Mouse (Mus musculus) erythroblast, adult 5-6 weeks (primary cell): ENCODE measurements around the gene Rexo2. TPM values are rescaled to one million over a fixed set of nuclear protein-coding genes. Genes with fewer than 3 reads are reported as not detected.
"Not testable (repeated sequence)": the region's sequence is repeated elsewhere in the genome, so short reads cannot be mapped to it uniquely, and the experiment has no call there.

Experiments
- ATAC-seq: replicated peaks from 2 replicates; pipeline ENCODE4 v1.8.0; 2016; ENCODE audit warnings: moderate number of reproducible peaks, mild to moderate bottlenecking, moderate TSS enrichment, inconsistent platforms; ENCODE audit not compliant: poor library complexity, low FRiP score, severe bottlenecking
- total RNA-seq, 2 experiments: library from RNA; stranded (forward) in 1 of 2; stranded (reverse) in 1 of 2; fragments of 150-400 nt in 1 of 2; fragments of 200-764, 138-1000 nt in 1 of 2; gene quantifications; 2 replicates each; pipeline versions ENCODE4 v1.2.3 to v1.2.4; 2015 to 2017; ENCODE audit warnings: low replicate concordance in 2 of 2

The Rexo2 gene
- total RNA-seq, 2 experiments from 2014 or later: 36.7 to 47.8 TPM

GRCm38 (mm10) chr9:48476236-48477165 lies 3.9 kb downstream of the Rexo2 start:
- no peak for ATAC-seq

- ATAC-seq: no peak
These were observed 6.1 kb downstream of the Rexo2 start for GRCm38 (mm10) chr9:48474367-48474766.

GRCm38 (mm10) chr9:48473131-48473530 lies 7.3 kb downstream of the Rexo2 start:
- no peak for ATAC-seq

- no peak for ATAC-seq
These were observed 7.9 kb downstream of the Rexo2 start for GRCm38 (mm10) chr9:48472441-48473025.

GRCm38 (mm10) chr9:48467471-48467870 lies 13.0 kb downstream of the Rexo2 start:
- not testable (repeated sequence) for ATAC-seq

- peak; percentile 78 for ATAC-seq
These were observed 13.6 kb downstream of the Rexo2 start for GRCm38 (mm10) chr9:48466804-48467203.

GRCm38 (mm10) chr9:48465671-48466070 lies 14.8 kb downstream of the Rexo2 start:
- ATAC-seq: 0 out of 2 replicates have a peak, but pooled peaks have one; percentile 59

GRCm38 (mm10) chr9:48461545-48461944 lies 18.9 kb downstream of the Rexo2 start:
- no peak for ATAC-seq

GRCm38 (mm10) chr9:48460720-48461119 lies 19.7 kb downstream of the Rexo2 start:
- no peak for ATAC-seq

GRCm38 (mm10) chr9:48459391-48459790 lies 21.0 kb downstream of the Rexo2 start:
- no peak for ATAC-seq

GRCm38 (mm10) chr9:48458879-48459278 lies 21.5 kb downstream of the Rexo2 start:
- peak; percentile 66 for ATAC-seq

GRCm38 (mm10) chr9:48455961-48456360 lies 24.5 kb downstream of the Rexo2 start:
- ATAC-seq: no peak

GRCm38 (mm10) chr9:48450066-48450465 lies 30.4 kb downstream of the Rexo2 start:
- no peak for ATAC-seq

GRCm38 (mm10) chr9:48447783-48448209 lies 32.6 kb downstream of the Rexo2 start:
- peak; percentile 84 for ATAC-seq

GRCm38 (mm10) chr9:48444821-48445220 lies 35.6 kb downstream of the Rexo2 start:
- ATAC-seq: no peak

- ATAC-seq: no peak
These were observed 36.5 kb downstream of the Rexo2 start for GRCm38 (mm10) chr9:48443873-48444272.

- no peak for ATAC-seq
These were observed 48.0 kb downstream of the Rexo2 start for GRCm38 (mm10) chr9:48432449-48432848.

GRCm38 (mm10) chr9:48427176-48427575 lies 53.2 kb downstream of the Rexo2 start:
- ATAC-seq: peak; percentile 55; the same call in 1 of the 2 replicates

GRCm38 (mm10) chr9:48423256-48423655 lies 57.2 kb downstream of the Rexo2 start:
- ATAC-seq: no peak

GRCm38 (mm10) chr9:48422382-48422781 lies 58.0 kb downstream of the Rexo2 start:
- no peak for ATAC-seq

GRCm38 (mm10) chr9:48421561-48421960 lies 58.9 kb downstream of the Rexo2 start:
- ATAC-seq: no peak
